Mouse (Mus musculus): ENCODE measurements around the gene Gk5. TPM values are rescaled to one million over a fixed set of nuclear protein-coding genes. Genes with fewer than 3 reads are reported as not detected.

The Gk5 gene
- polyA plus RNA-seq, 1 experiment from 2014 or later, result 6.9 TPM

DNA sequence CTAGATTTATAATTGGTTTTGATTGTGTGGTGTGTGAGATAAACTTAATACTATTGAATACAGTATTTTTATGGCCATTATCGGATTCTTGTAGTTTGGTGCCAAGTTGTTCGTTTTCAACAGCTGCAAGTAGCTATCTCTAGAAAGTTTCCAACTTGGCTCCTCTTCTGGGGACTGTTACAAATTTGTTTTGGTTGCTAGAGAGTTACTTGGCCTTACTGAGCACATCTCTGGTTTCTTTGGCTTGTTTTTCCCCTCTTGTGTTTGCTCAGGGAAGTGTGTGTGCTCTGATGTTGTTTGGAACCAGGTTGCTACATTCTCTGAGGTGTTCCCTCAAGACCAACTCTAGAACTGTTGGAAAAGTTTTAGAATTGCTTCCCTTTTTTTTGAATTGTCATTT is 104.1 kb downstream of the Gk5 start:
- ATAC-seq (ENCODE audit: insufficient number of reproducible peaks, insufficient read depth, low FRiP score, low TSS enrichment, low read depth), result no peak
- H3K4me1 ChIP-seq (replicated peaks), result no peaks in the 10 kb centered on the region
- H3K4me3 ChIP-seq (replicated peaks), result no peak overlapping the region
- H3K9me3 ChIP-seq, result no peaks in the 10 kb centered on the region
- H3K4me2 ChIP-seq, result no peak overlapping the region
- WGBS, result 86% methylated on average over 2 of the region's 2 CpGs
- H3K36me3 ChIP-seq, result no peaks in the 10 kb centered on the region
- H3K27me3 ChIP-seq, result no peaks in the 10 kb centered on the region
- H3K9ac ChIP-seq (replicated peaks), result no peak overlapping the region
- H3K27ac ChIP-seq, result no peak overlapping the region

DNA sequence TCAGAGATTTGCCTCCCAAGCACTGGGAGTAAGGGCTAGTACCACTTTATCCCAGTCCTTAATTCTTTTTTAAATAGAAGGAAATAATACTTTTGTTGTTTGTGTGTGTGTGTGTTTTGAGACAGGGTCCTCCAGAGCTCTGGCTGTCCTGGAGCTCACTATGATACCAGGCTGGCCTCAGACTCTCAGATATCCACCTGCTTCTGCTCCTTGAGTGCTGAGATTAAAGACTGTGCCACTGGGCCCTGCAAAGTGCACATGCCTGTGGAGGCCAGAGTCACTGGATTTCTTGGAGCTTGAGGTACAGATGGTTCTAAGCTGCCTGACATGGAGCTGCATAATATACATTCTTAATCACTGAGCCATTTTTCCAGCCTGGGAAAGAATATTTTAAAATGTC is 109.1 kb downstream of the Gk5 start:
- H3K9me3 ChIP-seq, result no peaks in the 10 kb centered on the region
- H3K4me2 ChIP-seq, result no peak overlapping the region
- ATAC-seq (ENCODE audit: insufficient number of reproducible peaks, insufficient read depth, low FRiP score, low TSS enrichment, low read depth), result no peak
- H3K27ac ChIP-seq, result no peak overlapping the region
- no peaks in the 10 kb centered on the region for H3K27me3 ChIP-seq
- H3K4me3 ChIP-seq (replicated peaks), result no peak overlapping the region
- H3K36me3 ChIP-seq, result no peaks in the 10 kb centered on the region
- no peaks in the 10 kb centered on the region for H3K4me1 ChIP-seq (replicated peaks)
- no peak overlapping the region for H3K9ac ChIP-seq (replicated peaks)

DNA sequence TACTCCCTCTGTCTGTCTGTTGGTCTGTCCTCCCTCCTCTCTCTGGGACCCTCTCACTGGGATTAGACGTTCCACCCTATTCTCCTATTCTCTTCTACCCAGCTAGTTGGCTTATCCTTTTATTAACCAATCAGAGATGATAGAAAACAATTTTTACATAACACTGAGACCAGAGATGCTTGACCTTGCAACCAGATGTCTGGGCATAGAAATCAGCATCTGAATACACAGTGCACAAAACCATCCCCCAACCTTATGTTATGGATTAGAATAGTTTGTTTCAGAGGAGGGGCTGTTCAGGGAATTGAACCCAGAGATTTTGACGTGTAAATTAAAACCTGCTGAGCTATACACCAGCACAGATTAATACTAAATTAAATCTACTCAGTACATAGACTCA is 111.1 kb downstream of the Gk5 start:
- no peak for ATAC-seq (ENCODE audit: insufficient number of reproducible peaks, insufficient read depth, low FRiP score, low TSS enrichment, low read depth)
- no peaks in the 10 kb centered on the region for H3K36me3 ChIP-seq
- no peak overlapping the region for H3K4me2 ChIP-seq
- no peak overlapping the region for H3K9ac ChIP-seq (replicated peaks)
- no peaks in the 10 kb centered on the region for H3K4me1 ChIP-seq (replicated peaks)
- 57% methylated on average over 2 of the region's 2 CpGs for WGBS
- H3K9me3 ChIP-seq, result no peaks in the 10 kb centered on the region
- no peaks in the 10 kb centered on the region for H3K27me3 ChIP-seq
- no peak overlapping the region for H3K27ac ChIP-seq
- H3K4me3 ChIP-seq (replicated peaks), result no peak overlapping the region

Other genes with a start within 250 kb of the Gk5 start
- gene Xrn1, start 164.6 kb upstream of the Gk5 start, polyA plus RNA-seq (2016; fragmentation: Nextera tagmentation; extraction: Ambion mirVana), result 25.0 and 29.2 TPM in 2 replicates
- gene Tfdp2, start 76.9 kb downstream of the Gk5 start, polyA plus RNA-seq (2016; fragmentation: Nextera tagmentation; extraction: Ambion mirVana), result 58.0 and 60.7 TPM in 2 replicates
- 119 and 123 TPM in 2 replicates for gene Atp1b3, start 245.1 kb downstream of the Gk5 start, polyA plus RNA-seq (2016; fragmentation: Nextera tagmentation; extraction: Ambion mirVana)

All from limb, embryonic 12.5 days (tissue).